Mouse (Mus musculus) right cerebral cortex, postnatal 36 days (tissue): Measurements from ENCODE around the gene Strc.
A peak's percentile ranks its signal among the peaks of the same experiment; 100 is the strongest.

Experiments used
- DNase-seq, 2 experiments: peaks; one replicate each; pipeline ENCODE4 v3.0.0; 2022; ENCODE audit warnings: low spot score in 2 of 2, mixed read lengths in 1 of 2

Strc gene

GRCm38 (mm10) chr2:121354820-121355592, 32.0 kb downstream of the Strc start, which contains the start of gene Ppip5k1:
Gene Ppip5k1, minus strand, starts transcription at chr2:121355396.
- peak; percentile 97 to 98 for DNase-seq

GRCm38 (mm10) chr2:121354378-121354777, 32.6 kb downstream of the Strc start:
- no peak for DNase-seq

- DNase-seq = no peak
Observed at GRCm38 (mm10) chr2:121353156-121353555, 33.8 kb downstream of the Strc start.

- DNase-seq = no peak
Observed at GRCm38 (mm10) chr2:121339057-121339456, 47.9 kb downstream of the Strc start.

- no peak for DNase-seq
Observed at GRCm38 (mm10) chr2:121329492-121329891, 57.5 kb downstream of the Strc start.

- DNase-seq = no peak
Observed at GRCm38 (mm10) chr2:121323693-121324470, 63.1 kb downstream of the Strc start.

GRCm38 (mm10) chr2:121323041-121323440, 63.9 kb downstream of the Strc start:
- no peak for DNase-seq

- DNase-seq = no peak
Observed at GRCm38 (mm10) chr2:121316278-121316677, 70.7 kb downstream of the Strc start.
